Mouse (Mus musculus): ENCODE data around the gene Slc34a3. TPM values are rescaled to one million over a fixed set of nuclear protein-coding genes. Genes with fewer than 3 reads are reported as not detected.

Gene Slc34a3
- polyA plus RNA-seq, 1 experiment from 2014 or later, result not detected

DNA sequence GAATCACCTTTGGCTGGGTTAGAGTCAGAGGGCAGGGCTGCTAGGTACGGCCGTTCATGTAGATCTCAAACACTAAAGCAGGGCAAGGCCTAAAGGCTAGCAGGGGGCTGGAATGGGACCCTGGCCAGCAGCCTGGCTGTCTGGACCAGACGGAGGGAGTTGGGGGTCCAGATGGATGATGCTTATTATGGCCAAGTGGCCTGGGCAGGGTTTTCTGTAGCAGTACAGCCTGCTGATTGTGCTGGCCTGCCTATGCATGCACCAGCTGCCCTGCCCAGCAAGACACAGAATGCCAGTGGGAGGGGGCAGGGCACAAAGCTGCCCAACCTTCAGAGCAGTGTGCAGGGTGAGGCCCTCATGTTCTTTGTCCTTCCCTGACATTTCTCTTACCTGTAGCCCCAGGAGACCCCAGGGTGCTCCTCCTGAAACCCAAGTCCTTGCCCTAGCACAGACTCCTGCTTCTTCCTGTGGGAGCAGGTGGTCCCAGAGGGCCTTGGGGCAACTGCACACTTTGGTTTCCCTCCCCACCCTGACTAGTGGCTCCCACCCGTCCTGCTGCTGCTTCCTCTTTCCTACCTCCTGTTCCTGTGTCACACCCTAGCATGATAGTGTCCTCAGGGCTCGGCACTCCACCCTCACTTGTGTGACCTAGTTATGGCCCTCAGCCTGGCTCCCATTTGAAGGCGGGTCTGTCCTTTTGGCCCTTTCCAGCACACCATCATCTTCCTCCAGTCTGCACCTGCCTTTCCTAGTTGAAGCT is 31.9 kb upstream of the Slc34a3 start:
- Histone ChIP-seq H3K4me1 (ENCODE audit: control insufficient read depth, insufficient read depth, low read length) (peaks cover 42% of the 10 kb centered on the region), H3K9ac (ENCODE audit: low read length) (peak overlapping the region; percentile 41), H3K27ac (ENCODE audit: low read depth, low read length) (no peak overlapping the region), H3K9me3 (replicated peaks; ENCODE audit: control insufficient read depth, low read length) (no peaks in the 10 kb centered on the region), H3K36me3 (ENCODE audit: control insufficient read depth, insufficient read depth, low read length) (peaks cover 26% of the 10 kb centered on the region), H3K27me3 (replicated peaks; ENCODE audit: control insufficient read depth, insufficient read depth, low read length) (peaks cover 13% of the 10 kb centered on the region), H3K4me3 (ENCODE audit: low read depth, low read length) (no peak overlapping the region), H3K4me2 (ENCODE audit: low read length) (peak overlapping the region; percentile 19; the same call in 1 of the 2 replicates)
- ATAC-seq, result no peak
- DNase-seq (ENCODE audit: low spot score), result no peak
- WGBS, result 72% methylated on average over 6 of the region's 6 CpGs

DNA sequence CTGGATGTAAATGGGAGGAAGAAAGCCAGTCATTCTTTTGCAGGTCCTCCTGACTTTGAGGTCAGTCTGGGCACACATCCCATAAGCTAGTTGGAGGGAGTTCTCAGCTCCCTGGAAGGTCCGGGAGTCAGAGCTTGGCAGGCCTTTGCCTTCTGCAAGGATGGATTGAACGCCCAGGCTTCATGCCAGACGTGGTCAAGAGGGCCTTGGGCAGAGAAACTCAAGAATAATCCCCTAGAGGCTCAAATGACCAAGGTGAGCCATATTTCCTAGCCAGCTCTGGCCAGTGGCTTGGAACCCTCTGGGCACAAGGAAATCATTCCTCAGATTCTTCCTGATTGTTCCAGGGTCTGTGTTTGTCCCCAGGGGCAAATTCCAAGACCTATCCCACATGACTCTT is 30.7 kb upstream of the Slc34a3 start:
- peak overlapping the region; percentile 99; the same call in 1 of the 2 replicates for H3K4me2 ChIP-seq (ENCODE audit: low read length)
- ATAC-seq, result no peak
- H3K36me3 ChIP-seq (ENCODE audit: control insufficient read depth, insufficient read depth, low read length), result peaks cover 14% of the 10 kb centered on the region
- peak overlapping the region; percentile 25; the same call in 1 of the 2 replicates for H3K9ac ChIP-seq (ENCODE audit: low read length)
- no peak for DNase-seq (ENCODE audit: low spot score)
- no peak overlapping the region for H3K4me3 ChIP-seq (ENCODE audit: low read depth, low read length)
- peaks cover 41% of the 10 kb centered on the region for H3K4me1 ChIP-seq (ENCODE audit: control insufficient read depth, insufficient read depth, low read length)
- H3K9me3 ChIP-seq (replicated peaks; ENCODE audit: control insufficient read depth, low read length), result no peaks in the 10 kb centered on the region
- H3K27me3 ChIP-seq (replicated peaks; ENCODE audit: control insufficient read depth, insufficient read depth, low read length), result peaks cover 13% of the 10 kb centered on the region
- H3K27ac ChIP-seq (ENCODE audit: low read depth, low read length), result no peak overlapping the region
- 73% methylated on average over 3 of the region's 3 CpGs for WGBS

DNA sequence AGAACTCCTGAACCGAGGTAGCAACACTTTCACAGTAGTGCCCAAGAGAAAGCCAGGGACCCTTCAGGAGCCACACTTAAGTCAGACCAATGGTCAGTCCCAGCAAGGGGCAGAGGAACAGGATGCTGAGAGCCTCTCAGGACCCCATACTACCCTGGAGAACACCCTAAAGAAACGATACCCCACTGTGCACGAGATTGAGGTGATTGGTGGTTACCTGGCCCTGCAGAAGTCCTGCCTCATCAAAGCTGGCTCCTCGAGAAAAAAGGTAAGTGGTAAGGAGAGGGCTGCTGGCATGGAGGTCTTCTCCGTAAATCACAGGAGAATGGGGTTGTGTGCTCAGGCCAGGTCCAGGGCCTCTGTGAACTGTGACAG is 30.1 kb upstream of the Slc34a3 start:
- Histone ChIP-seq H3K27me3 (replicated peaks; ENCODE audit: control insufficient read depth, insufficient read depth, low read length) (peaks cover 13% of the 10 kb centered on the region), H3K36me3 (ENCODE audit: control insufficient read depth, insufficient read depth, low read length) (peaks cover 8% of the 10 kb centered on the region), H3K4me1 (ENCODE audit: control insufficient read depth, insufficient read depth, low read length) (peaks cover 41% of the 10 kb centered on the region), H3K9ac (ENCODE audit: low read length) (no peak overlapping the region), H3K9me3 (replicated peaks; ENCODE audit: control insufficient read depth, low read length) (no peaks in the 10 kb centered on the region), H3K4me3 (ENCODE audit: low read depth, low read length) (no peak overlapping the region), H3K4me2 (ENCODE audit: low read length) (peak overlapping the region; percentile 99), H3K27ac (ENCODE audit: low read depth, low read length) (no peak overlapping the region)
- 72% methylated on average over 5 of the region's 5 CpGs for WGBS
- no peak for ATAC-seq
- no peak for DNase-seq (ENCODE audit: low spot score)

DNA sequence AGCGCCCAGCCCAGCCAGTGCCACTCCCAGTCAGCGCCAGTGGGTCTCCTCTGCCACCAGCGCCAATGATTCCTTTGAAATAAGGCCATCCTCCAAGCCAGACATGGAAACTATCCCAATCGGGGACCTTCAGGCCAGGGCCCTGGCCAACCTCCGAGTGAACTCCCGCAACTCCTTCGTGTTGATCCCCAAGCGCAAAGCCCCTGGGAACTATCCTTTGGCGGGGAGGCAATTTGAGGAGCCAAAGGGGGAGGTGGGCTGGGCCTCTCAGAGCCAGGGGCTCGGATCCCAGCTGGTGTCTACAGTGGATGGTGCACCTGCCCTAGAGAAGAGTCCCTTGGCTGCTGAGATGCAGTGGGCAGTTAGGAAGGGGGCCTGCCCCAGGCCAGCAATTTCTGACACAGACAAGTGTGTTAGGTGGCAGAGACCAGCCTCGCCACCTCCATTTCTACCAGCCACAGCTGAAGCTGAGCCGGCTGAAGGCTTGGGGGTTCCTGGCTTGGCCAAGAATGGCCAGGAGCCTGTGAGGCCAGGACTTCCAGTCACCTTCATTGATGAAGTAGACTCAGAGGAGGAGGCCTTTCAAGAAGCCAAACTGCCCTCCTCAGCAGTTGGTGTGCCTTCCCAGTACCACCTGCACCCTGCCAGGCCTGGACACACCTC is 29.6 kb upstream of the Slc34a3 start:
- no peak for DNase-seq (ENCODE audit: low spot score)
- H3K9ac ChIP-seq (ENCODE audit: low read length), result peak overlapping the region; percentile 75
- no peak overlapping the region for H3K27ac ChIP-seq (ENCODE audit: low read depth, low read length)
- H3K36me3 ChIP-seq (ENCODE audit: control insufficient read depth, insufficient read depth, low read length), result peaks cover 3% of the 10 kb centered on the region; the same call in 1 of the 2 replicates
- H3K27me3 ChIP-seq (replicated peaks; ENCODE audit: control insufficient read depth, insufficient read depth, low read length), result peaks cover 13% of the 10 kb centered on the region
- no peak for ATAC-seq
- peaks cover 41% of the 10 kb centered on the region for H3K4me1 ChIP-seq (ENCODE audit: control insufficient read depth, insufficient read depth, low read length)
- H3K4me3 ChIP-seq (ENCODE audit: low read depth, low read length), result peak overlapping the region; percentile 81
- H3K9me3 ChIP-seq (replicated peaks; ENCODE audit: control insufficient read depth, low read length), result no peaks in the 10 kb centered on the region
- H3K4me2 ChIP-seq (ENCODE audit: low read length), result peak overlapping the region; percentile 99
- WGBS, result 21% methylated on average over 12 of the region's 12 CpGs

DNA sequence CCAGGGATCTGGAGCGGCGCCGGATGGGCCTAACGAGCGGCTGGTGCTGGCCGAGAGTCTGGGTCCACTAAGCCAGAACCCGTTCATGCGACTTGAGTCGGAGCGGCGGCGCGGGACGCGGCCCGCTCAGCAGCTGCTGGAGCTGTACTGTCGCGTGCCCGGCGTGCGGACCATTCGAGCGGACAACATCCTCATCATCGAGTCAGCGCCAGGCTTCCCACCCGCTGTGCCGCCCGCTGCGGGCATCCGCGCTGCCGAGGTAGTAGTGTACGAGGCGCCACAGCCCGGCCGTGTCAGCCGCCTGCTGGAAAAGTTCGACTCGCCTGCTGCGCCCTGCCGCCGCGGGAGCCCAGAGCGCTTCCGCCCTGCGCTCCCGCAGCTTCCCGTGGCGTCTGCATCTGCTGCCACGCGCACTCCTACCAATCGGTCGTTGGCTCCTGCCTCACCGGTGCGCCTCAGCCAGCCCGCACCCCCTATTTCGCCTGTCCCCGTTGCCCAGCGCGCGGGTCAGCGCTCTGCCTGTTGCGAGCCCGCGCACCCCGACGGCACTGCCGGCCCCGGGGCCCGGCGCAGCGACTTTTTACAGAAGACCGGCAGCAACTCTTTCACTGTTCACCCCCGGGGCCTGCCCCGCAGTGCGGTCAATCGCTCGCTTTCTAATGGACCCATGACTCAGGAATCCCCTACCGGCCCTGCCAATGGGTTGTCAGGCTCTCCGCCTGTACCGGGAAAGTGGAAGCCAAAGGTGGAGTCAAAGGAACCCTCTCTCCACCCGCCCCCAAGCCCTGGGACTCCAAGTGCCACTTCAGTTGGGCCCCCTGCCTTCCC is 28.8 kb upstream of the Slc34a3 start:
- H3K9ac ChIP-seq (ENCODE audit: low read length), result peak overlapping the region; percentile 75
- under 1% methylated on average over 75 of the region's 82 CpGs for WGBS
- peaks cover 13% of the 10 kb centered on the region for H3K27me3 ChIP-seq (replicated peaks; ENCODE audit: control insufficient read depth, insufficient read depth, low read length)
- DNase-seq (ENCODE audit: low spot score), result peak; percentile 45
- H3K36me3 ChIP-seq (ENCODE audit: control insufficient read depth, insufficient read depth, low read length), result no peaks in the 10 kb centered on the region
- H3K9me3 ChIP-seq (replicated peaks; ENCODE audit: control insufficient read depth, low read length), result no peaks in the 10 kb centered on the region
- peak overlapping the region; percentile 81 for H3K4me3 ChIP-seq (ENCODE audit: low read depth, low read length)
- H3K4me2 ChIP-seq (ENCODE audit: low read length), result peak overlapping the region; percentile 99
- no peak overlapping the region; the same call in 1 of the 2 replicates for H3K27ac ChIP-seq (ENCODE audit: low read depth, low read length)
- ATAC-seq, result peak; percentile 28; the same call in 1 of the 2 replicates
- H3K4me1 ChIP-seq (ENCODE audit: control insufficient read depth, insufficient read depth, low read length), result peaks cover 41% of the 10 kb centered on the region

DNA sequence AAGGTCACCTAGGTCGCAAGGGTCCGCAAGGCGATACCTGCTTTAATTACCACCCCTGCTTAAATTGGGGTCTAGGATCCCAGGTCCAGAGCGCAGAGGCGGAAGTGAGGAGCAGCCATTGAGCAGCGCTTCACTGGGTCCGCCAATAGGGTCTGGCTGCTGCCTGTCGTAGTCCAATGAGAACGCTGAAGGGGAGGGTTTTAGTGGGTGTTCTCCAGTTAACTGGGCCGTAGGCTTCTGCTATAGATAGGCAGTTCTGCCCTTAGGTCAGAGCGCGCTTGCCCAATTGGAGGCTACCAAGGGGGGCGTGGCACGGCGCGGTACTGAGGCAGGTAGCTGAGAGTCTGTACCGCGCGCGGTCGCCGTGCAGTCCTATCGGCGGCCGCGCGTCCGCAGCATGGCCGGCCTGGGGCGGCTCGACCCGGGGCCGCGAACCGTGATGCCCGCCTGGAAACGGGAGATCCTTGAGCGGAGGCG is 28.2 kb upstream of the Slc34a3 start, which contains the start of gene Tprn:
Tprn (plus strand) TSS at position 328 of the 477 bp plus-strand sequence.
- DNase-seq (ENCODE audit: low spot score) (peak; percentile 99), ATAC-seq (peak; percentile 99)
- peak within 1 kb of the TSS; percentile 81 for H3K4me3 ChIP-seq (ENCODE audit: low read depth, low read length)
- peaks cover 13% of the 10 kb centered on the region for H3K27me3 ChIP-seq (replicated peaks; ENCODE audit: control insufficient read depth, insufficient read depth, low read length)
- H3K4me2 ChIP-seq (ENCODE audit: low read length), result peak within 1 kb of the TSS; percentile 99
- H3K27ac ChIP-seq (ENCODE audit: low read depth, low read length), result peak within 1 kb of the TSS; percentile 54; the same call in 1 of the 2 replicates
- H3K9ac ChIP-seq (ENCODE audit: low read length), result peak within 1 kb of the TSS; percentile 75
- under 1% methylated on average over 39 of the region's 39 CpGs for WGBS
- H3K9me3 ChIP-seq (replicated peaks; ENCODE audit: control insufficient read depth, low read length), result no peaks in the 10 kb centered on the region
- H3K36me3 ChIP-seq (ENCODE audit: control insufficient read depth, insufficient read depth, low read length), result no peaks in the 10 kb centered on the region
- H3K4me1 ChIP-seq (ENCODE audit: control insufficient read depth, insufficient read depth, low read length), result peaks cover 40% of the 10 kb centered on the region

DNA sequence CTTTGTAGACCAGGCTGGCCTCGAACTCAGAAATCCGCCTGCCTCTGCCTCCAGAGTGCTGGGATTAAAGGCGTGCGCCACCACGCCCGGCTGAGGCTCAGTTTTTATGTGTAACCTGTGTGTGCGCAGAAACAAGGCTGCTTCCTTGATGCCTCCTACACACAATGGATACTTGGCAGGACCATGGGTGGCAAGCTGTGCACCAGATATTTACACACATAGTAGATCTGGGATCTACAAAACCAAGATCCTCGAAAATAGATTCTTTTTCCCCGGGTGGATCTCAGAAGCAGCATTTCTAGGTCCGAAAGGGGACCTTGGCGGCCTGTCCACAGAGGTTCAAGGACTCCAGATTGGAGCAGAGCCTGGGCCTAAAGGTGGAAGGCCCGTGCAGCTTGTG is 27.7 kb upstream of the Slc34a3 start:
- Histone ChIP-seq H3K27ac (ENCODE audit: low read depth, low read length) (peak overlapping the region; percentile 54; the same call in 1 of the 2 replicates), H3K9me3 (replicated peaks; ENCODE audit: control insufficient read depth, low read length) (no peaks in the 10 kb centered on the region), H3K27me3 (replicated peaks; ENCODE audit: control insufficient read depth, insufficient read depth, low read length) (peaks cover 13% of the 10 kb centered on the region), H3K4me3 (ENCODE audit: low read depth, low read length) (peak overlapping the region; percentile 81), H3K9ac (ENCODE audit: low read length) (peak overlapping the region; percentile 54; the same call in 1 of the 2 replicates), H3K4me1 (ENCODE audit: control insufficient read depth, insufficient read depth, low read length) (peaks cover 35% of the 10 kb centered on the region), H3K4me2 (ENCODE audit: low read length) (peak overlapping the region; percentile 99), H3K36me3 (ENCODE audit: control insufficient read depth, insufficient read depth, low read length) (no peaks in the 10 kb centered on the region)
- DNase-seq (ENCODE audit: low spot score), result no peak
- WGBS, result 48% methylated on average over 12 of the region's 12 CpGs
- no peak for ATAC-seq

DNA sequence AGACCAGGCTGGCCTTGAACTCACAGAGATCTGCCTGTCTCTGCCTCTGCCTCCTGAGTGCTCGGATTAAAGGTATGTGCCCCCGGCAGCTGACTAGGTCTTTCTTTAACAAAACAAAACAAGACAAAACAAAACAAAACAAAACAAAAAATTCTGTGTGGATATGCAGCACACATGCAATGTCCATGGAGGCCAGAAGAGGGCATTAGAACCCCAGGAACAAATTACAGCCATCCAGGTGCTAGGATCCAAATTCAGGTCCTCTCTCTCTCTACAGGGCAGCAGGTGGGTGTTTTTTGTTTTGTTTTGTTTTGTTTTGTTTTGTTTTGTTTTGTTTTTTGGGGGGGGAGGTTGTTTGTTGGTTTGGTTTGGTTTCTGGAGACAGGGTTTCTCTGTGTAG is 24.7 kb upstream of the Slc34a3 start:
- H3K36me3 ChIP-seq (ENCODE audit: control insufficient read depth, insufficient read depth, low read length), result no peaks in the 10 kb centered on the region
- no peak overlapping the region for H3K27ac ChIP-seq (ENCODE audit: low read depth, low read length)
- H3K4me2 ChIP-seq (ENCODE audit: low read length), result no peak overlapping the region
- H3K9ac ChIP-seq (ENCODE audit: low read length), result no peak overlapping the region
- ATAC-seq, result no peak
- no peak overlapping the region for H3K4me3 ChIP-seq (ENCODE audit: low read depth, low read length)
- H3K27me3 ChIP-seq (replicated peaks; ENCODE audit: control insufficient read depth, insufficient read depth, low read length), result peaks cover 9% of the 10 kb centered on the region
- 36% methylated on average over 2 of the region's 2 CpGs for WGBS
- H3K9me3 ChIP-seq (replicated peaks; ENCODE audit: control insufficient read depth, low read length), result no peaks in the 10 kb centered on the region
- peaks cover 23% of the 10 kb centered on the region for H3K4me1 ChIP-seq (ENCODE audit: control insufficient read depth, insufficient read depth, low read length)
- no peak for DNase-seq (ENCODE audit: low spot score)
